Mouse (Mus musculus): ENCODE data around the gene Mmachc.

GRCm38 (mm10) chr4:116685402-116686061, 22.7 kb downstream of the Mmachc start, which contains the start of gene Prdx1:
- no peak for TF ChIP-seq GATA1 (IDR thresholded peaks at IDR 0.05; ENCODE audit: low read length)
- no peak for TF ChIP-seq TAL1 (IDR thresholded peaks at IDR 0.05; ENCODE audit: low read length)
